Mouse (Mus musculus) intestine, embryonic 16.5 days (tissue): Measurements from ENCODE around the gene Ckap4. TPM values are rescaled to one million over a fixed set of nuclear protein-coding genes. Genes with fewer than 3 reads are reported as not detected.

Experiments used
- ATAC-seq: fragments of 200-750 bp; cut with Nextera tagmentation; 2 replicates; pipeline ENCODE4 v1.8.0; 2017; ENCODE audit warnings: moderate TSS enrichment, moderate library complexity
- H3K27ac ChIP-seq: fragments of 300-500 bp; sonication (generic); 2 replicates; pipeline ENCODE4 v1.5.1; 2014; ENCODE audit warnings: mild to moderate bottlenecking, low read length
- H3K27me3 ChIP-seq: fragments of 300-500 bp; sonication (generic); replicated peaks from 2 replicates; pipeline ENCODE4 v1.6.1; 2014; ENCODE audit warnings: low read length, control low read depth, mixed read lengths; ENCODE audit not compliant: control insufficient read depth, insufficient read depth
- H3K36me3 ChIP-seq: fragments of 300-500 bp; sonication (generic); 2 replicates; pipeline ENCODE4 v1.6.1; 2014; ENCODE audit warnings: low read length, control low read depth; ENCODE audit not compliant: control insufficient read depth, insufficient read depth
- H3K4me1 ChIP-seq: fragments of 300-500 bp; sonication (generic); 2 replicates; pipeline ENCODE4 v1.6.1; 2014; ENCODE audit warnings: low read length, control low read depth, mixed read lengths; ENCODE audit not compliant: control insufficient read depth, insufficient read depth
- H3K4me2 ChIP-seq: fragments of 300-500 bp; sonication (generic); 2 replicates; pipeline ENCODE4 v1.6.1; 2014; ENCODE audit warnings: low read depth, low read length, control low read depth
- H3K4me3 ChIP-seq: fragments of 300-500 bp; sonication (generic); 2 replicates; pipeline ENCODE4 v1.5.1; 2014; ENCODE audit warnings: mild to moderate bottlenecking, low read length
- H3K9ac ChIP-seq: fragments of 300-500 bp; sonication (generic); 2 replicates; pipeline ENCODE4 v1.6.1; 2014; ENCODE audit warnings: low read depth, low read length
- H3K9me3 ChIP-seq: fragments of 300-500 bp; sonication (generic); 2 replicates; pipeline ENCODE4 v1.6.1; 2016; ENCODE audit warnings: low read length, control low read depth; ENCODE audit not compliant: control insufficient read depth
- WGBS: fragments of 180-500 bp; shearing (Covaris S2); extraction: QIAGEN DNeasy Blood & Tissue Kit; methylation state at CpG from one replicate; pipeline ENCODE4 v1.1.7; 2014; 5-methylcytosine and 5-hydroxymethylcytosine counted together
- polyA plus RNA-seq: library from polyadenylated mRNA; unstranded; fragments of >200 nt; fragmentation: Nextera tagmentation; extraction: Ambion mirVana; gene quantifications from 2 replicates; pipeline ENCODE4 v1.2.1, GENCODE M21; 2015

Gene Ckap4
- polyA plus RNA-seq, 1 experiment from 2014 or later = 14.4 TPM

DNA sequence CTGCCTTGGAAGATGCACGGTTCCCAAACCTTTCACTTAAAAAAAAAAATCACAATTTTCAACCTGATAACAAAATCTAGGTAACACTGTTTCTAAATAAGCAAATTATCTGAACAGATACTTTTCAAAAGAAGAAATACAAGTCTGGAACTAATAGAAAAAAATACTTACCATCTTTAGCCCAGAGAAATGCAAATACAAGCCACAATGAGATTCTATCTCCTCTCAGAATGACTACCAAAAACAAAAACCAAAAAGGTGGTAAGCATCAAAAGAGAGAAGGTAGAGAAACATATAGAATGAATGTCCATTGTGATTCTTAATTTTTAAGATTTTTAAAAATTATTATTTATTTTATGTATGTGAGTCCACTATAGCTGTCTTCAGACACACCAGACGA is 18.6 kb upstream of the Ckap4 start:
- no peak overlapping the region for H3K9ac ChIP-seq
- no peak for ATAC-seq
- no peak overlapping the region for H3K4me2 ChIP-seq
- no peaks in the 10 kb centered on the region for H3K9me3 ChIP-seq
- H3K27ac ChIP-seq = no peak overlapping the region
- no peaks in the 10 kb centered on the region for H3K27me3 ChIP-seq
- no peaks in the 10 kb centered on the region for H3K36me3 ChIP-seq
- H3K4me1 ChIP-seq = no peaks in the 10 kb centered on the region
- 89% methylated on average over 2 of the region's 2 CpGs for WGBS
- H3K4me3 ChIP-seq = no peak overlapping the region

DNA sequence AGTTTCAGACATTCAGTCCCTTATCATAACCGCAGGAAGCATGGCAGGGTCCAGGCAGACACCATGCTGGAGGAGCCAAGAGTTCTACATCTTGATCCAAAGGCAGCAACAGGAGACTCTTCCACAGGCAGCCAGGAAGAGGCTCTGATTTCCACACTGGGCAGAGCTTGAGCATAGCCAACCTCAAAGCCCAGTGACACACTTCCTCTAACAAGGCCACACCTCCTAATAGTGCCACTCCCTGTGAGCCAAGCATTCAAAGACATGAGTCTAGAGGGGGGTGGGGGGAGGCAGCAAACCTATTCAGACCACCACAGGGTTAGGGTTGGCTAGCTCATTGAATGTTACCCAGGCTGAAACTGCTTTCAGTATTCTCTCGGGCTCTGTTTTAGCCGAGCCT is 18.0 kb upstream of the Ckap4 start:
- H3K9ac ChIP-seq = no peak overlapping the region
- H3K27me3 ChIP-seq = no peaks in the 10 kb centered on the region
- no peaks in the 10 kb centered on the region for H3K9me3 ChIP-seq
- 90% methylated on average over 3 of the region's 3 CpGs for WGBS
- H3K4me3 ChIP-seq = no peak overlapping the region
- no peak overlapping the region for H3K4me2 ChIP-seq
- no peak overlapping the region for H3K27ac ChIP-seq
- H3K36me3 ChIP-seq = no peaks in the 10 kb centered on the region
- no peaks in the 10 kb centered on the region for H3K4me1 ChIP-seq
- no peak for ATAC-seq

DNA sequence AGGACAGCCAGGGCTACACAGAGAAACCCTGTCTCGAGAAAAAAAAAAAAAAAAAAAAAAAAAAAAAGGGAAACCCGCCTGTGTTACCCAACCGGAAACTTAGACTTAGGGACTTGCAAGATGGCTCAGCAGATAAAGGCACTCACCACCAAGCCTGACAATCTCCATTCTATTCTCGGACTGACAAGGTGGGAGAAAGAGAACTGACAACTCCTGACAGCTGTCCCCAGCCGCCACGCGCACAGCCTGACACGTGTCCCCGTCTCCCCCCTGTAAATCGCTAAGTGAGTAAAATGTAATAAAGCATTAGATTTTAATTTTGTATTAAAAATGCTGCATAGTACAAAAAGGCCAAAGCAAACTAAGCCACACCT is 16.0 kb upstream of the Ckap4 start:
- Histone ChIP-seq H3K9me3 (no peaks in the 10 kb centered on the region), H3K9ac (no peak overlapping the region), H3K27me3 (no peaks in the 10 kb centered on the region), H3K4me3 (no peak overlapping the region), H3K27ac (no peak overlapping the region), H3K4me2 (no peak overlapping the region), H3K4me1 (peaks cover 3% of the 10 kb centered on the region; the same call in 1 of the 2 replicates), H3K36me3 (no peaks in the 10 kb centered on the region)
- ATAC-seq = no peak
- 84% methylated on average over 10 of the region's 10 CpGs for WGBS

- peaks cover 5% of the 10 kb centered on the region; the same call in 1 of the 2 replicates for H3K4me1 ChIP-seq
- H3K36me3 ChIP-seq = no peaks in the 10 kb centered on the region
- no peak overlapping the region for H3K27ac ChIP-seq
- no peak overlapping the region for H3K4me3 ChIP-seq
- no peaks in the 10 kb centered on the region for H3K27me3 ChIP-seq
- no peak overlapping the region for H3K9ac ChIP-seq
- ATAC-seq = no peak
- H3K4me2 ChIP-seq = no peak overlapping the region
- no peaks in the 10 kb centered on the region for H3K9me3 ChIP-seq
- WGBS = 70% methylated on average over 17 of the region's 17 CpGs
Observed at GRCm38 (mm10) chr10:84549146-84549919, 15.5 kb upstream of the Ckap4 start.

- peak; percentile 80 for ATAC-seq
- no peak overlapping the region for H3K4me2 ChIP-seq
- H3K9ac ChIP-seq = no peak overlapping the region
- H3K4me1 ChIP-seq = peaks cover 5% of the 10 kb centered on the region; the same call in 1 of the 2 replicates
- no peak overlapping the region for H3K27ac ChIP-seq
- H3K36me3 ChIP-seq = no peaks in the 10 kb centered on the region
- H3K4me3 ChIP-seq = no peak overlapping the region
- H3K9me3 ChIP-seq = no peaks in the 10 kb centered on the region
- 30% methylated on average over 7 of the region's 7 CpGs for WGBS
- no peaks in the 10 kb centered on the region for H3K27me3 ChIP-seq
Observed at GRCm38 (mm10) chr10:84544841-84545610, 11.2 kb upstream of the Ckap4 start.

GRCm38 (mm10) chr10:84542802-84543658 is 9.2 kb upstream of the Ckap4 start:
- Histone ChIP-seq H3K9me3 (no peaks in the 10 kb centered on the region), H3K4me3 (no peak overlapping the region), H3K9ac (no peak overlapping the region), H3K36me3 (no peaks in the 10 kb centered on the region), H3K4me1 (peaks cover 5% of the 10 kb centered on the region; the same call in 1 of the 2 replicates), H3K27me3 (no peaks in the 10 kb centered on the region), H3K4me2 (no peak overlapping the region), H3K27ac (no peak overlapping the region)
- 55% methylated on average over 11 of the region's 11 CpGs for WGBS
- peak; percentile 67 for ATAC-seq

DNA sequence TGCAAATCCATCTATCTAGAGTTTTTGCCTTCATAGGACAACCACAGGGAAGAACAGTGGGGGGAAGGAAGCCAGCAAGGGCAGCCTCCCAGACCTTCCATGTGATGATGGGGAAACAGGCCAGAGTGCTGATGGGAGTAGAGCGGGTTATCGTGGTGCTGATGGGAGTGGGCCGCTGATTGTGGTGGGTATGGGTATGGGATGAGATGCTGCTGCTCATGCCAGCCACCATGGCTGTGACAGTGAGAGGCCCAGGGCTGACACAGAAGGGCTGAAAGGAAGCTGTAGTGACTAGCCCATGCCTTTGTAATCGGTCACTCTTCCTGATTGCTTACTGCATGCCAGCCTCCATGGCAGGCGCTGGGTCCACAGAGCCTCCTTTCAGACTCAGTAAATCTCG is 5.8 kb upstream of the Ckap4 start:
- no peaks in the 10 kb centered on the region for H3K4me1 ChIP-seq
- no peak for ATAC-seq
- H3K27ac ChIP-seq = no peak overlapping the region
- H3K9ac ChIP-seq = no peak overlapping the region
- H3K27me3 ChIP-seq = no peaks in the 10 kb centered on the region
- no peak overlapping the region for H3K4me3 ChIP-seq
- no peaks in the 10 kb centered on the region for H3K9me3 ChIP-seq
- H3K36me3 ChIP-seq = no peaks in the 10 kb centered on the region
- no peak overlapping the region for H3K4me2 ChIP-seq
- 87% methylated on average over 6 of the region's 6 CpGs for WGBS

DNA sequence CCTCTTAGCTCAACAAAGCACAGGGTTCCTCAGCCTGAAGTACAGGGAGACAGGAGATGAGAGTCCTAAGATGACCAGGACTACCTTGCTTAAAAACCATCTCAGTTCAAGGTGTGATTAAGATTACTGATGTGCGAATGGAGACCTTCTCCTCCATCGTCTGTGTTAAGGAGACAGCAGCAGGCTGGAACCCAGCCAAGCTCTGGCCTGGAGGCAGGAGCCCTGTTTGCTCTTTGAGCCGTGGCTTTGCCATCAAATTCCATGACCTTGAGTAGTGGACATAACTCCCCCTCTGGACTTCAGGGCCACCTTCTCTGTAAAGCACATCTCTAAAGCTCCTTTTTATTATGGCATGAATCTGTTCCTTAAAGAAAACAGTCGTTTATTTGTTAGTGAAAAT is 2.0 kb upstream of the Ckap4 start:
- Histone ChIP-seq H3K27me3 (no peaks in the 10 kb centered on the region), H3K4me1 (peaks cover 20% of the 10 kb centered on the region), H3K9me3 (no peaks in the 10 kb centered on the region), H3K9ac (no peak overlapping the region), H3K36me3 (no peaks in the 10 kb centered on the region), H3K4me3 (no peak overlapping the region), H3K27ac (no peak overlapping the region), H3K4me2 (no peak overlapping the region)
- ATAC-seq = no peak
- 45% methylated on average over 4 of the region's 4 CpGs for WGBS

- H3K27ac ChIP-seq = no peak overlapping the region
- no peaks in the 10 kb centered on the region for H3K9me3 ChIP-seq
- no peak overlapping the region for H3K9ac ChIP-seq
- H3K4me1 ChIP-seq = peaks cover 22% of the 10 kb centered on the region
- no peaks in the 10 kb centered on the region for H3K36me3 ChIP-seq
- no peak overlapping the region for H3K4me2 ChIP-seq
- 85% methylated on average over 5 of the region's 5 CpGs for WGBS
- ATAC-seq = no peak
- H3K4me3 ChIP-seq = no peak overlapping the region
- no peaks in the 10 kb centered on the region for H3K27me3 ChIP-seq
Observed at GRCm38 (mm10) chr10:84535458-84535857, 1.6 kb upstream of the Ckap4 start.
